Mouse (Mus musculus): ENCODE data around the gene Pde6b. TPM values are rescaled to one million over a fixed set of nuclear protein-coding genes. Genes with fewer than 3 reads are reported as not detected.

The Pde6b gene
- total RNA-seq (2021): under 1 TPM in 1 of 2 experiments, not detected in 1; 0.25 TPM
- long read RNA-seq: 0 reads

DNA sequence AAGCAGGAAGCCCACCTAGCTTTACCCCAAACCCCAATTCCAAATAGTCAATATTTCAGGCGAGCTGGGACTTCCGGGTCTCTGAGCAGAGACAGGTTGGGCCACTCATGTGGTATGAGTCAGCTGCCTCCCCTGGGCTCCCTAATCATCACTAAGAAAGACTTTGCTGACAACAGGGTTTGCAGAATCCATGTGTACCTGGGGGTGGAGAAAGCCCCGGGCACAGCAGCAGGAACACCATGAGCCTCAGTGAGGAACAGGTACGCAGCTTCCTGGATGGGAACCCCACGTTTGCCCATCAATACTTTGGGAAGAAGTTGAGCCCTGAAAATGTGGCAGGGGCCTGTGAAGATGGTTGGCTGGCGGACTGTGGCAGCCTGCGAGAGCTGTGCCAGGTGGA, at the start of gene Pde6b:
Gene Pde6b (plus strand): TSS at position 191 of the 400 bp plus-strand sequence.
- no peak for DNase-seq (ENCODE audit: low spot score in 2 of 2)

GRCm38 (mm10) chr5:108343680-108344170, 44.5 kb upstream of the Pde6b start:
- DNase-seq (ENCODE audit: low spot score in 2 of 2): no peak

- no peak for DNase-seq (ENCODE audit: low spot score in 2 of 2)
These were observed 42.7 kb upstream of the Pde6b start for GRCm38 (mm10) chr5:108345313-108346071.

- DNase-seq (ENCODE audit: low spot score in 2 of 2): no peak
These were observed 40.3 kb upstream of the Pde6b start for GRCm38 (mm10) chr5:108347843-108348242.

DNA sequence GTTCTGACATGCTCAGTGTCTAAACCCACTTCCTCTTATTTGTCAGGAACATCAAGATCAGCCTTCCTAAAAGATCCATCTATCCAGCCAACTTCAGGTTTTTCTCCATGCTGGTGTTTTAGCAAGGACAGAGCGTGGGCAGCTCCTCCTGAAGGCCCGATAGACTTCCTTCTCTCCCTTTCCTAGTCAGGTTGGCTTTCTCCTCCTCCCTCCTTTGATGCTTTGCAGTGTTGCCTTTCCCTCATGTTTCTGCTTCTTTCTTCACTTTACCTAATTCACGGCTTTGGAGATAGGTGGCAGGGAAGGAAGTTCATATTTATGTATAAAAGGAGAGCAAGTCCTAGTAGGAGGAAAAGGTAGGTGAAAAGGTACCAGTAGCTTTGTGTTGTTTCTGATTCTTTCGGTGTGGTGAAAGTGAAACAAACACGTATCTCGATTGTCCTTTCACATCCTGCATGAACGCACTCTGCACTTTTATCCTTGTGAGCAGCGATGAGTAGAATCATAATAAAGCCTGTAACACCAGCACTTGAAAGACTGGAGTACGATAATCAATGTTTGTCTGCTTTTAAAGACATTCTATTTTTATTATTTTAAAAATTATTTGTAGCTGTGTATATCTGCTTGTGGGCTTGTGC, 38.6 kb upstream of the Pde6b start:
- no peak for DNase-seq (ENCODE audit: low spot score in 2 of 2)

- DNase-seq (ENCODE audit: low spot score in 2 of 2): no peak
These were observed 34.1 kb upstream of the Pde6b start for GRCm38 (mm10) chr5:108354056-108354455.

- no peak for DNase-seq (ENCODE audit: low spot score in 2 of 2)
These were observed 30.3 kb upstream of the Pde6b start for GRCm38 (mm10) chr5:108357862-108358261.

- DNase-seq (ENCODE audit: low spot score in 2 of 2): no peak
These were observed 28.7 kb upstream of the Pde6b start for GRCm38 (mm10) chr5:108359491-108359890.

- no peak for DNase-seq (ENCODE audit: low spot score in 2 of 2)
These were observed 28.0 kb upstream of the Pde6b start for GRCm38 (mm10) chr5:108360211-108360610.

GRCm38 (mm10) chr5:108362330-108362729, 25.9 kb upstream of the Pde6b start:
- DNase-seq (ENCODE audit: low spot score in 2 of 2): no peak

GRCm38 (mm10) chr5:108366328-108366983, 21.7 kb upstream of the Pde6b start:
- DNase-seq (ENCODE audit: low spot score in 2 of 2): no peak

- peak; percentile 57 to 60 for DNase-seq (ENCODE audit: low spot score in 2 of 2)
These were observed 21.0 kb upstream of the Pde6b start for GRCm38 (mm10) chr5:108366984-108367841.

GRCm38 (mm10) chr5:108367871-108368332, 20.3 kb upstream of the Pde6b start, which contains the start of gene Gm42517:
Gene Gm42517 (minus strand): TSS chr5:108367922.
- DNase-seq (ENCODE audit: low spot score in 2 of 2): peak; percentile 29 to 41

- peak in 1 of 2 experiments; percentile 33 for DNase-seq (ENCODE audit: low spot score in 2 of 2)
These were observed 19.7 kb upstream of the Pde6b start for GRCm38 (mm10) chr5:108368446-108368845.

- DNase-seq (ENCODE audit: low spot score in 2 of 2): peak; percentile 65 to 76
These were observed 19.2 kb upstream of the Pde6b start for GRCm38 (mm10) chr5:108368851-108369621.

DNA sequence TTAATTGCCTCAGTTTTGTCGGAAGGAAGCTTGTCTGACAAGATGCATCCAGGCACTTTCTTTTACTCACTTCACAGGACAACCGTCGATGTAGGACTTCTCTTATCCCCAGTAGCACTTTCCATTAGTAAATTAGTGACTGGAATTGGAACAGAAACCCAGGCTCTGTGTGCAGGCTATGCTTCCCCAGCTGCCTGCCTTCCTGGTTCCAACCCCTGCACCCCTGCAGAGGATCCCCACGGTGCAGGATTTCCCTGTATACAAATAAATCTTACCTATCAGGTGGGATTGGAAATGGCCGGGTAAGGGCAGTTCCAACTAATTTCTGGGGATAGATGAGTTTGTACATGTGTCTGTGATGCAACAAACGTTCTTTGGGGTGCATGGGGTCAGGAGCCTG, 18.2 kb upstream of the Pde6b start:
- DNase-seq (ENCODE audit: low spot score in 2 of 2): no peak

DNA sequence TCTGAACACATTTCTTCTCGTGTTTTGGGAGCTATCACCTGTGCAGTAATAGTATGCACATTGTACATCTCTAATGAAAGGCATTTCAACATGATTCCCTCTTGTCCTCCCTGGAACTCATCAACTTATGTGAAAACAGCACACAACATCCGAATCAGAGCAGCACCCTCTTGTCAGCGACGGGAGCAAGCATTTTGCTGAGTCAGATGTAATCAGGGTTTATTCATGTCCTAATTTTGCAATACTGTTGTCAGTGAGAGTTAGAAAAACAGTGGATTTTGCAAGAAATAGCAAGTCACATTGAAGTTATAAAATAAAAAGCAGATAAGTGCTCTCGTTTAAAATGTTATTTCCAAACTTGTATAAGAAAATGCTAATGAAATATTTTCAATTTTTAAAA, 14.1 kb upstream of the Pde6b start:
- no peak for DNase-seq (ENCODE audit: low spot score in 2 of 2)

DNA sequence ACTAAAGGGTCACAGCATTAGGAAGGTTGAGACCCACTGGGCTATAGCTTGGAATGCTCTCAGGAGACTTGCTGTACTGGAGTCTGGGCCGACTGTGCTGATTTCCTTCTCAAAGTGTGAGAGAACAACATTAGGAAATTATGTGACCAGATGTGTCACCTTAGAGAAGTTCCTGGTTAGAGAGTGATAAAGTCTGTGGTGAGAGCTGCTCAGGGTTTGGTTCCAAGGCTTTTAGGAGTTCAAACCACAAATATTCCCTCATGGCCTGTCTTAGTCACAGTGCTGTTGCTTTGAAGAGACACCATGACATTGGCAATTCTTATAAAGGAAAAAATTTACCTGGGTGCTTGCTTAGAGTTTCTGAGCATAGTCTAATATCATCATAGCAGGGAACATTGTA, 12.1 kb upstream of the Pde6b start:
- DNase-seq (ENCODE audit: low spot score in 2 of 2): no peak

- no peak for DNase-seq (ENCODE audit: low spot score in 2 of 2)
These were observed 9.8 kb upstream of the Pde6b start for GRCm38 (mm10) chr5:108378346-108378745.

GRCm38 (mm10) chr5:108385632-108386031, 2.6 kb upstream of the Pde6b start:
- DNase-seq (ENCODE audit: low spot score in 2 of 2): no peak
